Mouse (Mus musculus): ENCODE data around the gene Rpl21.
A peak's percentile ranks its signal among the peaks of the same experiment; 100 is the strongest.

Gene Rpl21

DNA sequence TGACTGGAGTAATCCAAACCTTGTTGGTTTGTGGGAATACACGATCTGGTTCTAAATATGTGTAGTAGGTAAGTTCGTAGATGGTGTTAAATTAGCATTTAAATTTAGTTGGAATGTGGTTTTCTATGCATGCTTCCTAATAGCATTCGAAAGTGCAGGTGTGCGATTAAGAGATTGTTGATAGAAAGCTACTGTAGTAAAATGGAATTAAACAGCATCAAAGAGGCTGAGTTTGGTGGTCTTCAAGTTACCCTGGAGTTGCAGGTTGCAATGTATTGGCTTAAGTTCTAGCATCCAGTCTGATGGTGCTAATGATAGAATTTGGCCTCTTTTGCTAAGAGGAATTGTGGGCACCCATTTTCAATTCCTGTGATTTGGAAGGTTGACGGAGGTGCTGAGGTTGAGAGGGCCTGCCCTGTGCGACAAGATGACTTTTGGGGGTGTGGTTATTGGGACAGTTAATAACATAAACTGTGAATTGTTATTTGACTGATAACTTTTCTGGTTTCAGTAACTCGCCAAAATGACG, 1.0 kb downstream of the Rpl21 start:
- no peak for DNase-seq (ENCODE audit: low spot score)

DNA sequence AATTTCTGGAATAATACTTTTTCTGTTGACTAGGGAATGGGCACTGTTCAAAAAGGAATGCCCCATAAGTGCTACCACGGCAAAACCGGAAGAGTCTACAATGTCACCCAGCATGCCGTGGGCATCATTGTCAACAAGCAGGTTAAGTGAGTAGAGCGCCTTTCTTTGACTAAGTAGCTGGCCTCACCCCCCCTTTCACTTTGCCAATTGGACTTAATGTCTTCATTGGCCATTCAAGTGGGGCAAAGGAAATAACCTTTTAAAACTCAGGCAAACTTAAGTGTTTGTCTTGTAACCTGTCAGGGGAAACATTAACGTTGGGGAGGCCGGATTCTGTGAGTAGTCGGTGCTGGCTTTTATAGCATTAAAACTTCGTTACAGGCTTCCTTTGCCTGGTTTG, 2.3 kb downstream of the Rpl21 start:
- no peak for DNase-seq (ENCODE audit: low spot score)

DNA sequence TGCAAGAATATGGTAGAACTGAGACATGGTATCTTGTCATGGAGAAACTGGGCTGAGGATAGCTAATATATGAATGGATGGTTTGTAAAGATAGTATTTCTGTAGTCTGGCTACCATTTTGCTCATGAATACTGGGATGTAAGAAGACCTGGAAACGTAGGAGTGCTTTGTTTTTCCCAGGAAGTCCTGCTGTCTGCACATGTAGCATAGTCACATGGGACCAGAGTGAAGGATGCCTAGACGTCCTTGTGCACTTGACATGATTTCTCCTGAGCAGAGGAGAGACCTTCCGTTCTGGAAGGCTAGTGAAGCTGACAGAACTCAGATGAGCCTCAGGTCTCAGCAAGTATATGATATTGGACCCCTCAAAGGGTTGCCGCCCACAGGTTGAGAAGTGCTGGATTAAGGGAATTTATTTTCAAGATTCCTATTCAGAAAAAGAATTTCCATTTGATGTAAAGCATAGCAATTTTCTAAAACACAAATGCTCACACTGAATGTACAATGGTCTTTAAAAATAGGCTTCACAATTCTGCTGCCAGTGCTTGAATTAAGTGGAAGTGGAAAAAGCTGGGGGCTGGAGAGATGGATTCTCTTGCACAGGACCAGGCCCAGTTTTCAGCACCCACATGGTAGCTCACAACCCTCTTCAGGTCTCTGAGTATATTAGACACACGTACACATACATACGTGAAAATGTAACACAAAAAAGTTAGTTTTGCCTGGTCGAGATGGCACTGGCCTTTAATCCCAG, 5.5 kb downstream of the Rpl21 start:
- DNase-seq (ENCODE audit: low spot score), result no peak

DNA sequence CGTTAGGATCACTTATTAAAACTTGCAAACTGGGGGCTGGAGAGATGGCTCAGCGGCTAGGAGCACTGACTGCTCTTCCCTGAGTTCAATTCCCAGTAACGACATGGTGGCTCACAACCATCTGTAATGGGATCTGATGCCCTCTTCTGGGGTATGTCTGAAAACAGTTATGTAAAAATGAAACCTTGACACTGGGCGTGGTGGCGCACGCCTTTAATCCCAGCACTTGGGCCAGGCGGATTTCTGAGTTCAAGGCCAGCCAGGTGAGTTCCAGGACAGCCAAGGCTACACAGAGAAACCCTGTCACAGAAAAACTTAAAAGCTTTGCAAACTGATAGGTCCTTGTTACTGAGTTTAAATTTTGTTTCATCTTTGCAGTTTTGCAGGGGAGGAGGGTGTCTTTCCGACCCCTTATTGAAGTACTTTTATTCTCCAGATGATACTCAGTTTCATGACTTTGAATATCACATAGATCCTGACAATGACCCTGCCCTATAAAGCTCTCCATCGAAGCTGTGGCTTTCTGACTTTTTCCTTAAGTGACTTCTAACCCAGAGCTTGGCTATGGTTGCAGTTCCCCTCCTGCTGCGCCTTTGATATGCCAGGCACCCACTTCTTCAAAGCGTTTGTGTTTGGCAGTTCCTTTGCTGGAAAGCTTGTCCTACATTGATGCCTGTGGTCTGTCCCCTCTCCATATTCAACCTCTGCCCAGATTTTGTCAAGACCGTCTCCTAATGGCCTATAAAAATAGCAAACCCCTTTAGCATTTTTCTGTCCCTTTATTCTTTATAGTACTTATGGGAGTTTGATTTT, 6.4 kb downstream of the Rpl21 start:
- DNase-seq (ENCODE audit: low spot score), result no peak

DNA sequence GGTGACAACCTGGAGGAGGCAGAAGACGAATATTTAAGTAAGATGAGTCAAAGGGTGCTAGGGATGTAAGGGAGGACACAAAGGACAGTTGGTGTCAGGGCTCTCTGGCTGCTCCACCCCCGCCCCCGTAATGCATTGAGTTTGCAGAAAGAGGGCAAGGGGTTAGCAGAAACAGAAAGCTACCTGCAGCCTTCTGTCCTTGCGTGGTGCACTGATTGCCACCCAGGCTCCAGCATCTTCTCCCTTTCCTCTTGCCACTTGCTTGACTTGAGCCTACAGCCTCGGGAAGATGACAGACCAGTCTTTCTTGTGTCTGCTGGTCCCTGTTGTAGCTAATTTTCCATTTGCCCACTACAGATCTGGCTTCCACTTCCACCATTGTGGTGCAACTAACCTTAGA, 7.1 kb downstream of the Rpl21 start:
- no peak for DNase-seq (ENCODE audit: low spot score)

DNA sequence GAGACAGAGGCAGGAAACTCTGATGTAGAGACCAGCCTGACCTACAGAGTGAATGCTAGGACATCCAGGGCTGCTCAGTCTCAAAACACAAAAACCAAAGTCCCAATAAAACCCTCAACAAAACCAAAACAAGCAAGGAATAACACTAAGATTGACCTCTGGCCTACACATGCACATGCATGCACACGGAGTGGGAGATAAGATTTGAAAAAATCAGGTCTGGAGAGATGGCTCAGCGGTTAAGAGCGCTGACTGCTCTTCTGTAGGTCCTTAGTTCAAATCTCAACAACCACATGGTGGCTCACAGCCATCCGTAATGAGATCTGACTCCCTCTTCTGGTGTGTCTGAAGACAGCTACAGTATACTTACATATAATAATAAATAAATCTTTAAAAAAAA, 7.7 kb downstream of the Rpl21 start:
- no peak for DNase-seq (ENCODE audit: low spot score)

DNA sequence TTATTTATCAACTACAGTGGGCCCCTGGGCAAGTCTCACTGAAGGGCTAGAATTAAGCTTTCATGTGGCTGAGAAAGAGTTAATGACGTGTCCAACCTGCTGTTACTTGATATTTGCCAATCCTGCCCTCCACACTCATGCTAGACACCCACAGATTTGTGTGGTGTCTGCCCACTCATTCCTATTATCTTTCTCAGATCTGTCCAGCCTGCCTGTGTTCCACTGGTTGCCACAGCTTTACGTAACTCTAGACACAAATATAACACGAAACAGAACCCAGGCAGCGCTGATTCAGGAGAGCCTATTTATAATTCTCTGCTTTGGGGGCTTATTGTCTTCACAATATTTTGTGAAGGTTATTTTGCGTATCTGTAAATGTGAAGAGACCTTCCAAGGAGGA, 8.6 kb downstream of the Rpl21 start:
- no peak for DNase-seq (ENCODE audit: low spot score)

DNA sequence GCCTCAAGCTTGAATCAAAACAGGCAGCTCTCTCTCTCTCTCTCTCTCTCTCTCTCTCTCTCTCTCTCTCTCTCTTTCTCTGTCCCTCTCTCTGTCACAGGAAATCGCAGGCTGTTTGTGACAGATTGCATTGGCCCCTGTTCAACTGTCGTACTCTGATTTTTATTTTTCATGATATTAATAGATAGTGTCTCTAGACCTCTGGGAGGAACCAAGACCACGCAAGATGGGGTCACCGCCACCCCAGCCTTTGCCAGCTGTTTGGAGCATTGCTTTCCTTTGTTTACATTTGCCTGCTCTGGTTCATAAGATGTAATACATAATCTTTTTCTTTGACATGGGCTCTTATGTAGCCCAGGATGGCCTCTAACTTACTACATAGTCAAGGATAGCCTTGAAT, 9.3 kb downstream of the Rpl21 start:
- DNase-seq (ENCODE audit: low spot score), result no peak

DNA sequence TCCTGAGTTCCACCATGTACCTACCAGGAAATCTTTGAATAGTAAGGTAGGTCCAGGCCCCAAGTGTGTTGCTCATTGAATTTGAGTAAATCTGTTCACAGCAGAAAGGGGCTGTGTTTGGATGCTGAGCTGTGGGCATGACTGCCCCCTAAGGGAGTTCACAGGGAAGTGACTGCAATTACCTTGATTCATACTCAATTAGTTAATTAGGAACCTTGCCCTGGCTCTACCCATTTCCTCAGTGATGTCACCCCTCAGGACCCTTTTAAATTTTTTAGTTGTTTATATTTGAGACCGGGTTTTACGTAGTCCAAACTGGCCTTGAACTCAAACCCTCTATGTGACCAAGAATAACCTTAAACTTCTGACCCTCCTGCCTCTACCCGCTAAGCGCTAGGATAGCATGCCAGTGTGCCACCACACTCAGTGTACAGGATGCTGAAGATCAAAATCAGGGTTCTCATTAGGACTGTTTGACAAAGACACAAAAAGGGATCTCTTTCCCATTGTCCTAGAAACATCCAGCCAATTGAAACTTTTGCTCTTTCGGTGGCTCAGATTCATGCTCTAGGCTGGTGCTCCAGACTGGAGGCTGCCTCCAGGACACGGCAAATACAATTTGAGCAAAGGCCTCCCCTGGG, 11.7 kb downstream of the Rpl21 start:
- no peak for DNase-seq (ENCODE audit: low spot score)

DNA sequence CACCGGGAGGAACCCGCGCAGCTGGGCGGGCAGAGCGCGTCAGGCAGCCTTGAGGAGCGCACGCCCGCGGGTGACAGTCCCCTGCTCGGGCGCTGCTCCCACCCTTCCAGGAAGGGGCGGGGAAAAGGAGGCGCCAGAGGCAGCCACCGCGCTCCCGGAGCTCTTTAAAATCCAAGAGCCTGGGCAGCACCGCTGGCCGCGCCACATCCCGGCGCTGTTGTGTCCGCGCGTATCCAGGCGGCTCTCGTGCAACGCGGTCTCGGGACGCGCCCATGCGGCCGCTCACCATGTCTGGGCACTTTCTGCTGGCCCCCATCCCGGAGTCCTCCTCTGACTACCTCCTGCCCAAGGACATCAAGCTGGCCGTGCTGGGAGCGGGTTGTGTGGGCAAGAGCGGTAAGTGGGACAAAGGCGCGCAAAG, 12.3 kb downstream of the Rpl21 start, which contains the start of gene Rasl11a:
Rasl11a (plus strand) TSS at position 127 of the 421 bp plus-strand sequence.
- DNase-seq (ENCODE audit: low spot score), result no peak

DNA sequence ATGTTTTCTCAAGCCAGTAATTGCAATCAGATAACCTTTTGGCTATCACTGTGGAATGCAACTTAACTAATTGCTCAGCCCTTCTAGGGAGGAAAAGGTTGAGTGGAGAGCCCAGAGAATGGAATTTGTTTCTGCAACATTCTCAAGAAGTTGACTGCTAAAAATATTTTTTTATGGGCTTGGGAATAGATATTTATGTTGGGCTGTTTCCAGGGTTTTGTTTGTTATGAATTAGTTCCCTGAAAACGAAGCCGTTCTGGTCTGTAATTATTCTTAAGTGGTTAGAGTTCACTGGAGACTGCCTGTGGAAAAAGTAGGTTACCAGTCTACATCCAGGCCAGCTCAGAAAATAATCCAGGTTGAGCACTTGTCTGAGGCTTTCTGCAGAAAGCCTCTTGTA, 13.8 kb downstream of the Rpl21 start:
- no peak for DNase-seq (ENCODE audit: low spot score)

DNA sequence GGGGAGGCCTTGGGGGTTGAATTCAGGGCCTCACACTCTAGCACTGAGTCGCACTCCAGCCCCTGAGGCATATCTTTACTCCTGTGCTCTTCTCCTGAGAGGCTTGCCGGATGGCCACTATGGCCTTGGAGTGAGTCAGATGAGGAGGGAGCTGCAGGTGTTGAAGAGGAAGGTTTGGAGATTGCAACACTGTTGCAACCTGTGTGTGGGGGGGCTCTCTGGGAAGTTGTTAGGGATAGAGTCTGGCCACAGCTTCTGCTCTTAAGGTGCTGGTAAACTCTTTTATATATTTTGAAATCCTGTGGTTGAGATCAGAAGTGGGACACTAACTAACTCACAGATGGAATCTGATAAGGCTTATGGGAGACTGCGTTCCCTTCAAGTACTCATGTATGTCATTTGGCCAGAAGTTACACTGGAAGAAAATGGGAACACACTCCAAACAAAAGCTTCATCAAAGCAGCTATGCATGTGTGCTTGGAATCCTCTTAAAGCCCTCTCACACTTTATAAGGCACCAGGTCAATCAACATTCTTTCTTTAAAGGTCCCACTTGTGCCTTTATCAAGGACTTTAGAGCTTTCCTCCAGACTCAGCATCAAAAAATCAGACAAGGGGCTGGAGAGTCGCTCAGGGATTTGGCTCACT, 16.4 kb downstream of the Rpl21 start:
- DNase-seq (ENCODE audit: low spot score), result no peak

DNA sequence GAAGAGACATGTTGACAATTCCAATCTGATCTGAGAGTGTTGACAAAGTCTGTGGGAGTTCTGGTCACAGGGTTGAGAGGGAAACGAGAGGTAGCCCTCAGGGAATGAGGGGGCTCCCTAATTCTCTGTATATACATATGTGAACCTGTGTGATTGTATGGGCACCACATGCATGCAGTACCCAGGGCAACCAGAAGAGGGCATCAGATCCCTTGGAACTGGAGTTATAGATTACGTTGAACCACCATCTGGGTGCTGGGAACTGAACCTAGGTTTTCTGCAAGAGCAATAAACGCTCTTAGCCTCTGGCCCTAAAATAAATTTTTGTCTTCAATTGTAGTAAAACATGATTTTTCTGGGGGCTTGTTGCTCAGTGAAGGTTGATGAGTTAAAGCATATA, 23.4 kb downstream of the Rpl21 start:
- no peak for DNase-seq (ENCODE audit: low spot score)

DNA sequence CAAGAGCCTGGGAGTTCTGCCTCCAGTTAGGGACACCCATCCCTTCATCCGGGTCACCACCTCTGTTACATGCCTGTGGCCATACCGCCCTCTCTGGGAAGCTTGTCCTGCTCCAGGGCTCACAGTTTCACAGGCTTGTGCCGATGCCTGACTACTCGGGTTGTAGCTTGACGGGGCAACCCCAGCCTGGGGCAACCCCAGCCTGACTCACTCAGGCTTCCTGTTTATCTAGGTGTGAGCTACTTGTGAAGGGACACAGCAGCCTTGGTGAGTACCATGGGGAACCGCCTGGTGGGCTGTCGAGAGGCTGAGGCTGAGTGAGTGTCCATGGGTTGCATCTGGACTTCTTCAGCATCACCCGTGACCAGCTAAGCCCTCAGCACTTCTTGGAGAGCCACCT, 24.9 kb downstream of the Rpl21 start:
- no peak for DNase-seq (ENCODE audit: low spot score)

DNA sequence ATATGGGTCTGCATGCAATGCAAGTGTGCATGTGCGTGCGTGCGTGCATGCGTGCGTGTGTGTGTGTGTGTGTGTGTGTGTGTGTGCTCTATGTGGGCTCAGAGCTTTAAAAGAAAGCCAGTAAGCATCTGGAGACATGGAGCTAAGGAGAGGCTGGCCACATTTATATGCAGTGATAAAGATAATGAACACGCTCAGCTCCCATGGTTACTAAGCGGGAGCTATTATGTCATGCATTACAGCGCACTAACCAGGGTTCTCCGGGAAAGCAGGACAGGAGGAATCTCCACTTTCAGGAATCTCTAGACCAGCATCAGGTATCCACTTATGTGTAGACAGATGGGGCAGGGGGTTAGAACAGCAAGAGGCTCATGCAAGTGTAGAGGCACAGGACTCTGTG, 26.1 kb downstream of the Rpl21 start:
- DNase-seq (ENCODE audit: low spot score), result no peak

DNA sequence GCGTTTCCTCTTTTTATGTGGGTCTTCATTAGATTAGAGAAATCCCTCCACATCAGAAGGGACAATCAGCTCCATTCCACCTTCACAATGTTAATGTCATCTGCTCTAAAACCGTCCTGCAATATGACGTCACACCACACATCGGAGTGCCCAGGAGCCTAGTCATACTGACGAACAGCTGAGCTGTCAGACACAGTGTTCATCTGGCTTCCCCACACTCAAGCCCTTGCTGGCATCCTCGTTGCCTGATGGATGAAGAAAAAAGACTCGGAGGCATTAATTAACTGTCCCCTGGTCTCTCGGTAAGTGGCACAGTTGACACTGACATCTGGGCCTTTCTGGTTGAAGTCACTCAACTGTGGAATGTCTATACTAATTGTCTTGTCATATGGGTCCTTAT, 26.6 kb downstream of the Rpl21 start:
- DNase-seq (ENCODE audit: low spot score), result no peak

DNA sequence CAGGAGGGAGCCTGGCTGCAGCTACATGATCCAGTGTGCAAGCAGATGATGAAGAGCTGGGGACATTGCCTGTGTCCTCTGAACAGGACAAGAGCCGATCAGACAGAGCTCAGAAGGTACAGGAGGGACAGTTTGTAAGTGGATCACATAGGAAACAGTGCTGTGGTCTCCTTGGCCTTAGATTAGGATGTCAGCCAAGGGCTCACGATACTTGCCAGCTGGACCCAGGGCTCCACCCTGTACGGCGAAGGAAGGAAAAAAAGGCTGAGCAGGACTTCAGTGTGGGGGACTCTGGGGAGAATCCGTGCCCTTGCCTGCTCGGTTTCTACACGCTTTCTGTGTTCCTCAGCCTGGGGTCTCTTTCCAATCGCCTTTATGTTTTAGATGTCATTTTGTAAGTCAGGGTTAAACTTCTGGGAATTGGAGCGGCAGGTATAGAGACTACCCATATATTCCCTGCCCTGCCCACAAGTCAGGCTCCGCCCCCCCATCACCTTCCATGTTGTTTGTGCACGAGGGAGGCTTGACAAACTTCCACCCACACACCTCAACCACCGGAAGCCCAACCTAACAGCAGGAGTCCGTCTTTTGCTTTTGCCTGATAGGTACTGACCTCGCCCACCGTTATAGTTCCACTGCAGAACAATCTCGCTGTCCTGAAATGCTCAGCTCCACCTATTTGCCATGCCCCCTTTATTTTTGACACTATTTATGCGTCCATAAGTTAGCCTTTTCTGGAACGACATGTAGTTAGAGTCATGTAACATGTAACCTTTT, 27.7 kb downstream of the Rpl21 start:
- DNase-seq (ENCODE audit: low spot score), result no peak

DNA sequence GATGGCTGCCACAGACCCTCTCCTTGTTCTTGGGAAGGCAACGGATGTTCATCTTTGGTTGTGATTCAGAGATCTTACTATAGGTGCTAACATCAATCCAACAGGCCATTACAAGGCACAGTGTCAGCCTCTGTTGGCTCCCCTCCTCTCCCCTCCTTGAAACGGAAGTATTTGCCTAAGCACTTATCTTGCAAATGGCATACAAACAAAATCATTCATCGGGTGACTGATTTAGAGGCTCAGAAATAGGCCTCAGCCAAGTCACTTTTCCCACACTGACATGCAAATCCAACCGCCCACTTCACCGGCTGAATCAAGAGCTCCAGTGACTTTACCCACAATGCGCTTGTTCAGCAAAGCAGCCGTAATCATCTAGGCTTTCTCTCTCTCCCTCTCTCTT, 28.9 kb downstream of the Rpl21 start:
- no peak for DNase-seq (ENCODE audit: low spot score)

DNA sequence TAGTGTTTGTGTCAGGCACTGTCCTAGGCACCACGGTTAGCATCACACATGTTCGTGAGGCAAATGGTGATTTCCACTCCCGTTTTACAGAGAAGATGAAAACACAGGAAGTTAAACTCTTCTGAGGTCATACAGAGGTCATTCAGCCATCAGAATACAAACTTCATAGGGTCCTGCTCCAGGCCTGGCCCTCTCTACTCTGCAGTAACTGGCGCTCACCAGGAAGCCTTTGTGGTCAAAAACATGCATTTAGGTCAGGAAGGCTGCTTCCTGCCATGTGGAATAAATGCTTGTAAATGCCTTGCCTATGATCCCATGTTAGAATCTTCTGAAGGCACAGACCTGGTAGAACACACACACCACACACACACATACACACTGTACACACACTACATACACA, 32.8 kb downstream of the Rpl21 start:
- DNase-seq (ENCODE audit: low spot score), result no peak

DNA sequence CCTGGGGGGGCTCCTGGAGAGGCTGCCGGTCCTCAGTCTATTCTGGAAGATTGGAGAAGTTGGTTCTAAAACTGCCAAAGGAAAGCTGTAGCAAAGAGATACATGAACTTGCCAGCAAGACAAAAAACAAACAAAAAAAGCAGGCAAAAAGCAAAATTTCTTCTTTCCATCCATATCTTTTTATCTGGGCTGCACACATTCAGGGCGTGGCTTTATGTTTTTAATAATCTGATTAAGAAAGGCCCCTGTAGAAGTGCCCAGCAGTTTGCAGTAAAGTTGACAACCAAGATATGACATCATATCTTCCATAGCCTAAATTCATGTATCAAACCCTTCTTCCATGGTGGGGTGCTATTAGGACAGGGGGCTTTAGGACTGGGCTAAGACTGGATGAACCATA, 33.6 kb downstream of the Rpl21 start:
- peak; percentile 76 for DNase-seq (ENCODE audit: low spot score)

DNA sequence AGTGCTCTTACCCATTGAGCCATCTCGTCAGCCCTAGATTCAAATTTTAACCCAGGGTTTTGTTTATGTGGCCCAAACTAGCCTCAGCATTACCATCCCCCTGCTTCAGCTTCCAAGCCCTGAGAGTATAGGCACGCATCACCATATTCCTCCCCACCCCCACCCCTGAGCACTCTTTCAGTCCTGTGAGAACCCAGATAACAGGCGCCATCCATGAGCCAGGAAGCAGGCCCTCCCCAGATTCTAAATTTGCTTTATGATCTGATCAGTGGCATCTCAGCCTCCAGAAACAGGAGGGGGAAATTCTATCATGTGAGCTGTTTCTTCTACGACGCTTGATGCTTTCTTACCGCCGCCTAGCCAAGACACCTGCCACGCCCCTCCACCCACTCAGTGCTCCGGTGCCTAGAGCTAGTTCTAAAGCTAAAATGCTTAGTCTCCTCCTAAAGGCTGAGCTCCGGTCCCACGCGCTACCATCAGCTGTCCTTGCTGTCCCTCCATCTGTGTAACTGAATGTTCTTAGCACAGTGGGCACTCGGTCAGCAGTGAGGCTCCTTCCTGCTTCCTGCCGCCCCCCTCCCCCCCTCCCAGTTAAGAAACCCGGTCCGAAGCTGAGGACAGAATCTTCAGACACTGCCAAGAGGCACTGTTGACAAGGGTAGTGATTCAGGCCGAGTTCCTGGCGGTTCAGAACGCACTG, 34.7 kb downstream of the Rpl21 start:
- peak; percentile 79 for DNase-seq (ENCODE audit: low spot score)

Measured in c-Kit-positive CD71-positive TER-119-positive erythroid progenitor cells, embryonic 14.5 days (primary cell).